Mouse (Mus musculus) cerebellum, adult 2 months (tissue): ENCODE data around the gene Slc25a43.

Source experiments
- CTCF ChIP-seq: fragments of 200-500 bp; IDR thresholded peaks from 2 replicates; pipeline ENCODE4 v1.5.1; 2011; ENCODE audit warnings: low read depth, mild to moderate bottlenecking, control low read depth, low read length, moderate library complexity, borderline replicate concordance; ENCODE audit not compliant: insufficient read depth
- POLR2A ChIP-seq: fragments of 200-500 bp; IDR thresholded peaks from 2 replicates; pipeline ENCODE4 v1.6.1; 2011; ENCODE audit warnings: low read length, control low read depth, borderline replicate concordance; ENCODE audit not compliant: insufficient read depth

GRCm38 (mm10) chrX:36816368-36816899, 73.0 kb downstream of the Slc25a43 start:
- TF ChIP-seq CTCF = no peak
- no peak for TF ChIP-seq POLR2A
